27 mouse cellular contexts compared by ENCODE assay signal in the genomic region with DNA sequence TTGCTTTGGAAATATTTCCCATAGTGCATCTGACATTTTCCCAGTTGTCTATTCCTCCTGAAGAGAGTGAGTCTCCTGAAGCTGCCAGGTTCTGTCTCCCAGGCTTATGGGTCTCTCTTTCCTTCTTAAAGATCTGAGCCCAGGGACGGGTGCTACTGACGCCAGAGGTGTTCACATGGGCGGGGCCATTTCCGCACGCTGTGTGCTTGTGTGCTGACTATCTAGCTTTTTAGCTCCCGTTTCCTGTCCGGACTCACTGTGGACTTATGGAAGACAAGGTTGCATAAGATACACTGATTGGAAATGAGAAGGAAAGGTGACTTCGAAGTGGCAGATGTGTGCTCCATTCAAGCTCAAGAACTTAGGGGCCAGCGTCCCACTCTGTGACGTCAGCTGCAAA.
DNase-seq lines count a peak whose midpoint lies in the region; ATAC-seq and TF ChIP-seq lines count a peak whose summit lies in the region.
"Had no signal": no experiment of that assay in that cellular context is flagged by ENCODE, and none has a peak within 500 bp of the region (broad histone marks: within the 10 kb centered on the region; RNA-seq: fewer than 3 reads in every experiment).

No protein-coding gene starts in this region.

- peaks cover 23% of the 10 kb centered on the region; the same call in 1 of the 2 replicates for H3K36me3 ChIP-seq in intestine, postnatal 0 days (ENCODE audit: control insufficient read depth, insufficient read depth)
- no peaks in the 10 kb centered on the region; the same call in 1 of the 2 replicates for H3K36me3 ChIP-seq in intestine, embryonic 16.5 days (ENCODE audit: control insufficient read depth, insufficient read depth, low read length)
- no peaks in the 10 kb centered on the region for H3K36me3 ChIP-seq in stomach, postnatal 0 days (ENCODE audit: control insufficient read depth, insufficient read depth, low read length)
- H3K36me3 ChIP-seq: forebrain, embryonic 15.5 days had no signal

- peak; percentile 60 for DNase-seq in R1 (ENCODE audit: low read depth, low spot score)
- DNase-seq in stomach, postnatal 0 days (ENCODE audit: low spot score), result peak; percentile 30
- no peak for DNase-seq in cerebellum, postnatal 25 days
- no peak for DNase-seq in ovary, postnatal 10 days (ENCODE audit: low spot score)
- DNase-seq: adrenal gland, adult 8-10 months; adrenal gland, postnatal 14 days; adrenal gland, postnatal 36 days; B cell, adult 2 months; cerebellum, adult 11-12 months; cerebellum, adult 2 months; cerebellum, adult 9-10 months; cerebellum, postnatal 10 days; cerebellum, postnatal 36 days; embryo, embryonic 11 days; forebrain, postnatal 0 days had no signal

- 0 out of 2 replicates have a peak, but pooled peaks have one; percentile 28 for ATAC-seq in intestine, postnatal 0 days
- no peak for ATAC-seq in intestine, embryonic 16.5 days
- peak; percentile 63 for ATAC-seq in stomach, postnatal 0 days (ENCODE audit: low FRiP score, low TSS enrichment)
- ATAC-seq: activated CD4-positive, CD25-positive, alpha-beta regulatory T cell, adult 4 months; CD4-positive, CD25-positive, alpha-beta regulatory T cell, adult 4 months; forebrain, embryonic 13.5 days; forebrain, embryonic 15.5 days; forebrain, postnatal 0 days; Patski had no signal

- H3K27ac ChIP-seq in intestine, postnatal 0 days (ENCODE audit: low read depth, low read length), result no peak overlapping the region
- no peak overlapping the region for H3K27ac ChIP-seq in intestine, embryonic 16.5 days (ENCODE audit: low read length)
- H3K27ac ChIP-seq in stomach, postnatal 0 days (replicated peaks), result no peak overlapping the region
- H3K27ac ChIP-seq: embryonic facial prominence, embryonic 13.5 days; embryonic facial prominence, embryonic 15.5 days; forebrain, embryonic 10.5 days; forebrain, embryonic 13.5 days; forebrain, embryonic 15.5 days had no signal

- H3K27me3 ChIP-seq in intestine, postnatal 0 days (replicated peaks; ENCODE audit: control insufficient read depth, insufficient read depth, low read length), result no peaks in the 10 kb centered on the region
- H3K27me3 ChIP-seq in intestine, embryonic 16.5 days (replicated peaks; ENCODE audit: control insufficient read depth, insufficient read depth, low read length), result no peaks in the 10 kb centered on the region
- H3K27me3 ChIP-seq in stomach, postnatal 0 days (ENCODE audit: control insufficient read depth, insufficient read depth, low read length), result no peaks in the 10 kb centered on the region
- H3K27me3 ChIP-seq: embryonic facial prominence, embryonic 13.5 days; embryonic facial prominence, embryonic 15.5 days; forebrain, embryonic 13.5 days; forebrain, embryonic 15.5 days; Patski had no signal

- no peak overlapping the region for H3K4me3 ChIP-seq in intestine, postnatal 0 days (ENCODE audit: low read depth, low read length)
- no peak overlapping the region for H3K4me3 ChIP-seq in intestine, embryonic 16.5 days (ENCODE audit: low read length)
- H3K4me3 ChIP-seq in stomach, postnatal 0 days (ENCODE audit: low read depth, low read length), result no peak overlapping the region
- H3K4me3 ChIP-seq: embryonic facial prominence, embryonic 13.5 days; embryonic facial prominence, embryonic 15.5 days; erythroblast, embryonic 14.5 days; forebrain, embryonic 10.5 days; forebrain, embryonic 13.5 days; forebrain, embryonic 15.5 days had no signal

- H3K4me2 ChIP-seq in intestine, postnatal 0 days (replicated peaks; ENCODE audit: low read depth), result no peak overlapping the region
- no peak overlapping the region for H3K4me2 ChIP-seq in intestine, embryonic 16.5 days (ENCODE audit: low read depth, low read length)
- no peak overlapping the region for H3K4me2 ChIP-seq in stomach, postnatal 0 days (replicated peaks; ENCODE audit: low read depth)
- H3K4me2 ChIP-seq: embryonic facial prominence, embryonic 13.5 days; embryonic facial prominence, embryonic 15.5 days; forebrain, embryonic 13.5 days; forebrain, embryonic 15.5 days had no signal

- no peak for TF ChIP-seq EP300 in stomach, postnatal 0 days (optimal IDR thresholded peaks at IDR 0.05)

- H3K9ac ChIP-seq in intestine, postnatal 0 days (ENCODE audit: low read depth, low read length), result no peak overlapping the region
- no peak overlapping the region for H3K9ac ChIP-seq in intestine, embryonic 16.5 days (ENCODE audit: low read depth, low read length)
- H3K9ac ChIP-seq in stomach, postnatal 0 days (ENCODE audit: low read length), result no peak overlapping the region
- H3K9ac ChIP-seq: embryonic facial prominence, embryonic 13.5 days; embryonic facial prominence, embryonic 15.5 days; forebrain, embryonic 13.5 days; forebrain, embryonic 15.5 days; forebrain, postnatal 0 days had no signal

- no peaks in the 10 kb centered on the region for H3K9me3 ChIP-seq in intestine, postnatal 0 days (ENCODE audit: control insufficient read depth)
- no peaks in the 10 kb centered on the region for H3K9me3 ChIP-seq in intestine, embryonic 16.5 days (ENCODE audit: control insufficient read depth, low read length)
- H3K9me3 ChIP-seq in stomach, postnatal 0 days (ENCODE audit: control insufficient read depth, low read length), result no peaks in the 10 kb centered on the region
- H3K9me3 ChIP-seq: embryonic facial prominence, embryonic 13.5 days; embryonic facial prominence, embryonic 15.5 days; forebrain, embryonic 10.5 days; forebrain, embryonic 13.5 days; forebrain, embryonic 15.5 days; G1E had no signal

- no peak for TF ChIP-seq CTCF in intestine, postnatal 0 days (IDR thresholded peaks at IDR 0.05; ENCODE audit: low read depth)
- TF ChIP-seq CTCF in stomach, postnatal 0 days (IDR thresholded peaks at IDR 0.05; ENCODE audit: low read depth), result no peak

- WGBS in intestine, postnatal 0 days, result 66% methylated on average over 10 of the region's 10 CpGs
- WGBS in intestine, embryonic 16.5 days, result 84% methylated on average over 10 of the region's 10 CpGs
- WGBS in stomach, postnatal 0 days, result 82% methylated on average over 10 of the region's 10 CpGs

- H3K4me1 ChIP-seq in intestine, postnatal 0 days (replicated peaks; ENCODE audit: control insufficient read depth, insufficient read depth, low read length), result no peaks in the 10 kb centered on the region
- no peaks in the 10 kb centered on the region for H3K4me1 ChIP-seq in intestine, embryonic 16.5 days (ENCODE audit: control insufficient read depth, insufficient read depth, low read length)
- H3K4me1 ChIP-seq in stomach, postnatal 0 days (replicated peaks; ENCODE audit: control insufficient read depth, insufficient read depth), result no peaks in the 10 kb centered on the region
- H3K4me1 ChIP-seq: embryonic facial prominence, embryonic 13.5 days; forebrain, embryonic 10.5 days; forebrain, embryonic 13.5 days; forebrain, embryonic 15.5 days had no signal

Comparison
In these comparisons a context has a peak if more than half of its experiments do, and no peak if none do; other contexts are left out.
1. DNase-seq: peak in R1 (single experiment) and stomach, postnatal 0 days (single experiment); none in cerebellum, postnatal 25 days (0 of 2) and ovary, postnatal 10 days (single experiment).